Mouse (Mus musculus): ENCODE results near the gene Mid1. TPM values are rescaled to one million over a fixed set of nuclear protein-coding genes. Genes with fewer than 3 reads are reported as not detected.
A peak's percentile ranks its signal among the peaks of the same experiment; 100 is the strongest.

Gene Mid1
- total and polyA plus RNA-seq, 2 experiments from 2014 or later: 3.8 to 8.5 TPM

DNA sequence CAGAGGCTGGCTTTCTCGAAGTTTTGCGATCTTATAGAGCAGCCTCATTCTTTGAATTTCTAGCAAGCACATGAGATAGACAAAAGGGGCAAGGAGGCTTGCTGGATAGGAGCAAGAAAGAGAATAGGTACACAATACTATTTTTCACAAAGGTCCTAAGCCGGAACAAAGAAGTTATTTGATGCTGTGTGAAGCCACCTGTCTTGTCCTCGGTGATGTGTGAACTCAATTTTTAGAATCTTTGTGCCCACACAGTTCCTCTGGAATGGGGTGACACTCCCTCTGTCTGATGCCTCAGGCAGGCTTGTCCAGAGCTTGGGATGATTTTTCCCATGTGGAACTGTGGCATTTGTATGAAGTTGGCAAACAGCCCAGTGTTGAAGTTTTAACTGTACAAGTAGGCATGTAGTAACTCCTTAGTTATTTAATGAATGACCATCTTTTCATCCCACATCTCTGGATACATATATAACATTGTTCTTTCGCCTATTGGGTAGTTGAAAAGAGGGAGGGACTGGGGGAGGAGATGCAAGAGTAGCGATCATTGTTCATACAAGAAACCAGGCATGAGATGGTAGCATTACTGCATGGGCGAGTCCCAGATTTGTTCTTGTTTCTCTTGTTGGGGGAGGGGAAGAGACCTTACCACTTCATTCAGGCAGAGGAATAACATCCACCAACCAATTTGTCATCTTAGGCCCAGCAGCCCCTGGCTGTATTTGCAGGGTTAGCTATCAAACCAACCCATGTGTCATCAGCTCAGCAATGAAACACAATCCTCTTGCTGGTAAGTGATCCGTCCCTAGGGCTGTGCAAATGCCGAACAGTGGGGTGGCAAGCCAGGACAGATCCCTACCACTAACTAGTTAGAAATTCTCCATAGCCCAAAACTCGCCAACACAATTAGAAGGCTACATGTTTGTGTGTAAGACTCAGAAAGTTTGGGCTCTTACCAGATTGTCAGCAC lies 196.5 kb downstream of the Mid1 start:
- no peak for TF ChIP-seq CTCF (IDR thresholded peaks at IDR 0.05; ENCODE audit: low read depth)
- H3K9ac ChIP-seq (replicated peaks; ENCODE audit: low read length): no peak overlapping the region
- no peak overlapping the region for H3K27ac ChIP-seq
- no peaks in the 10 kb centered on the region for H3K4me1 ChIP-seq (ENCODE audit: insufficient read depth, low read length)
- no peaks in the 10 kb centered on the region for H3K36me3 ChIP-seq (ENCODE audit: insufficient read depth, low read length)
- WGBS: 47% methylated on average over 10 of the region's 10 CpGs
- H3K4me3 ChIP-seq (ENCODE audit: low read length): peak overlapping the region; percentile 48
- peak overlapping the region; percentile 68 for H3K4me2 ChIP-seq (ENCODE audit: low read depth, low read length)
- DNase-seq (ENCODE audit: low spot score): no peak
- H3K9me3 ChIP-seq (ENCODE audit: low read length): no peaks in the 10 kb centered on the region
- ATAC-seq: no peak
- no peaks in the 10 kb centered on the region; the same call in 1 of the 2 replicates for H3K27me3 ChIP-seq (ENCODE audit: insufficient read depth, low read length)

DNA sequence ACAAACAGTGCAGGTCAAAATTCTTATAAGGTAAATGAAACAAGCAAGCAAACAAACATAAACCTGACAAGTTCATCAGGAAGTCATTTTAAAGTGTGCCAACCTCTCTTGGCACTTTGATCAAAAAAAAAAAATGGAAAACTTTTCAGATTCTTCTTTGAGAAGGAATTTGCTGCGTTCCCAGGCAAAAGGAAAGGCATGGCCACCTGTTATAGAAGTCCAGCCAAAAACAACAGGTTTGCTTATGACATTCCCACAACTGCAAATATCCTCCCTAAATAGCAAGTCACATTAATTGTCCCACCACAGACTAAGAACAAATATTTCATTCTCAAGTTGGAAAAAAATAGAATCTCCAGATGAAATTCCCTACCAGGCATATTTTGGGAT lies 197.2 kb downstream of the Mid1 start:
- Histone ChIP-seq H3K4me1 (ENCODE audit: insufficient read depth, low read length) (no peaks in the 10 kb centered on the region), H3K27ac (no peak overlapping the region), H3K9me3 (ENCODE audit: low read length) (no peaks in the 10 kb centered on the region), H3K4me2 (ENCODE audit: low read depth, low read length) (no peak overlapping the region), H3K4me3 (ENCODE audit: low read length) (no peak overlapping the region), H3K9ac (replicated peaks; ENCODE audit: low read length) (no peak overlapping the region), H3K27me3 (ENCODE audit: insufficient read depth, low read length) (no peaks in the 10 kb centered on the region; the same call in 1 of the 2 replicates), H3K36me3 (ENCODE audit: insufficient read depth, low read length) (no peaks in the 10 kb centered on the region)
- TF ChIP-seq CTCF (IDR thresholded peaks at IDR 0.05; ENCODE audit: low read depth): no peak
- ATAC-seq: no peak
- DNase-seq (ENCODE audit: low spot score): no peak
- WGBS: 57% methylated on average over 1 of the region's 1 CpGs

DNA sequence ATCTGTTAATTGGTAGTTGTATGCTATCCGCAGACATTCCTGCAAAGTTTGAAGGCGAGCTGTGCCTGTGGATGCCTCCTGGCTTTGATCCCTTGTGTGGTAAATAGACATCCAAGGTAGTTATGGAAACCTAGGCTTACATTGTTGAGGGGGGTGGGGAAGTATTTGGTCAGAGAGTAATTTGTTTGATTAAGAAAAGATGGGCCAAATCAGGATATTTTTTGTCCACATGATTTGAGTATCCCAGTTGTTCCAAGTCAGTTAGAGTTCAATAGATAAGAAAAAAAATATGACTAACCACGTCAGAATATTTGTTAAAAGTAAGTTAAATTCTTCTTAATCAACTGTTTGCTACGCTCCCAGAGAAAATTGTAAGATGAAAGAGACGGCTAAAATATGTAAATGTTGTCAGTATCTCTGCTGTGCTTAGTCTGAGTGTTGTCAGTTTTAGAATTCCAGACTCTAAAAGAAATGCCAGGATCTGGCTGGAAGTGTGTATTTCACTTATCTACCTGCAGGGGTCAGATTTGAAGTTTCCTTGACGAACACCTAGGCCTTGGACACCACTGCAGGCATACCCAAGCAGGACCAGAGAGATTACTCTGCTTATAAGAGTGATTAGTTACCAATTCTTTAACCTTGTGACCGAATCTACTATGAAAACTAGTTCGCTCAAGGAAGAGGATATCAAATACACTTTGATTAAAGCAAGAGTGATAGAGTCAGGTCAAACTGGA lies 198.7 kb downstream of the Mid1 start:
- Histone ChIP-seq H3K4me3 (ENCODE audit: low read length) (no peak overlapping the region), H3K9ac (replicated peaks; ENCODE audit: low read length) (no peak overlapping the region), H3K36me3 (ENCODE audit: insufficient read depth, low read length) (no peaks in the 10 kb centered on the region), H3K4me1 (ENCODE audit: insufficient read depth, low read length) (no peaks in the 10 kb centered on the region), H3K4me2 (ENCODE audit: low read depth, low read length) (no peak overlapping the region), H3K27me3 (ENCODE audit: insufficient read depth, low read length) (no peaks in the 10 kb centered on the region; the same call in 1 of the 2 replicates), H3K9me3 (ENCODE audit: low read length) (no peaks in the 10 kb centered on the region), H3K27ac (no peak overlapping the region)
- peak; percentile 42 for TF ChIP-seq CTCF (IDR thresholded peaks at IDR 0.05; ENCODE audit: low read depth)
- DNase-seq (ENCODE audit: low spot score): peak; percentile 48
- 55% methylated on average over 8 of the region's 8 CpGs for WGBS
- no peak for ATAC-seq

DNA sequence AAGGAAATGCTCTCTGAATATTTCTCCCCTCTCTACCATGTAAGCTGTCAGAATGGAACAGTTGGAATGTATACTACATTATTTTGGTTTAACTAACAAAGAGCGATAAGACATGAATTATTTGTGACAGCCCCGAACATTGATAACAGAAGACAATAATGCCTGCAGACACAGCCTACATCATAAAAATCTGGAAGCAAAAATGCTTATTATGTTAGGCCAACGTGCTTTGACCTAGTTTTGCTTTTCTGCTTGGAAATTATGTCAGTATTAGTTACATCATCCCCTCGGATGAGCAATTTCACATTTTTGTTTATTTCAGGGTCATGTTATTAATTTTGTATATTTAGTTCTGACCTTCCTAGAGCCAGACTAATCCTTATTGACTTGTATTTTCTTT lies 205.5 kb downstream of the Mid1 start:
- Histone ChIP-seq H3K27me3 (ENCODE audit: insufficient read depth, low read length) (no peaks in the 10 kb centered on the region; the same call in 1 of the 2 replicates), H3K4me3 (ENCODE audit: low read length) (no peak overlapping the region), H3K4me1 (ENCODE audit: insufficient read depth, low read length) (no peaks in the 10 kb centered on the region), H3K9ac (replicated peaks; ENCODE audit: low read length) (no peak overlapping the region), H3K27ac (no peak overlapping the region), H3K36me3 (ENCODE audit: insufficient read depth, low read length) (no peaks in the 10 kb centered on the region), H3K9me3 (ENCODE audit: low read length) (no peaks in the 10 kb centered on the region), H3K4me2 (ENCODE audit: low read depth, low read length) (no peak overlapping the region)
- WGBS: 65% methylated on average over 4 of the region's 4 CpGs
- DNase-seq (ENCODE audit: low spot score) (no peak), ATAC-seq (no peak)
- TF ChIP-seq CTCF (IDR thresholded peaks at IDR 0.05; ENCODE audit: low read depth): no peak

DNA sequence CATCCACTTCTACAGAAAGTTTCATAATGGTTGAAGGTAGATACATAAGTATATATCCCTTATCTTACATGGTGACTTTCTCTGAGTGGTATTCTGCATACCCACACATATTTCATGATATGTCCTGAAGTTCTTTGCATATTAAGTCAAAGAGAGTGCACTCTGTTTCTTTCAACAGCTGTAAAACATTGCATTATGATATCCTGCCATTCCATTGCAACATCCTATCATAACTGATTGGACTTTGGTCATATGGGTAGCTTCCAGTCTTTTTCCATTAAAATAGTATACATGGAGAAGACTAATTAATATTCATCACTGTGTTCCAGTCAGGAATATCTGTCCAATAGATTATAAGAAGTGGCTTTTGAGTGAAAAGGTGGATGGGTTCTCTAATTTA lies 207.1 kb downstream of the Mid1 start:
- H3K27ac ChIP-seq: no peak overlapping the region
- no peak overlapping the region for H3K4me3 ChIP-seq (ENCODE audit: low read length)
- H3K36me3 ChIP-seq (ENCODE audit: insufficient read depth, low read length): no peaks in the 10 kb centered on the region
- H3K4me1 ChIP-seq (ENCODE audit: insufficient read depth, low read length): no peaks in the 10 kb centered on the region
- H3K27me3 ChIP-seq (ENCODE audit: insufficient read depth, low read length): no peaks in the 10 kb centered on the region; the same call in 1 of the 2 replicates
- no peak for TF ChIP-seq CTCF (IDR thresholded peaks at IDR 0.05; ENCODE audit: low read depth)
- H3K4me2 ChIP-seq (ENCODE audit: low read depth, low read length): no peak overlapping the region
- DNase-seq (ENCODE audit: low spot score) (no peak), ATAC-seq (no peak)
- no peaks in the 10 kb centered on the region for H3K9me3 ChIP-seq (ENCODE audit: low read length)
- no peak overlapping the region for H3K9ac ChIP-seq (replicated peaks; ENCODE audit: low read length)

DNA sequence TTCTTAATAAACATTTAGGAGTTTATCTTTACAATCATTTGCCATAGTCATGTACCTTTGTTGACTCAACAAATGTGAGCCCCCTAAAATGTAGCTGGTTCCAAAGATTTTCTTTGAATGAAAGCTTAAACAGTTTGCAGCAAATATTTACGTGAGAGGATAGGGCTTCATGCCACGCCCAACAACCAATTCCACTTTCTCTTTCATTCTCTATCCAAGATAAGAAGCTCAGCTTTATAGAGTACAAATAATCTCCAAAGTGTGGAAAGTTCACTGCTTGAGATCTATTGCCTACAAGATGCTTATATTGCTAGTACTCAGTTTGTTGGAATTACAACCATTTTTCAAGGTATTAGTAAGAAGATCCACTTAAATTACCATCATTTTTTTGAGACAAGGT lies 207.6 kb downstream of the Mid1 start:
- no peaks in the 10 kb centered on the region; the same call in 1 of the 2 replicates for H3K27me3 ChIP-seq (ENCODE audit: insufficient read depth, low read length)
- H3K27ac ChIP-seq: no peak overlapping the region
- 84% methylated on average over 2 of the region's 2 CpGs for WGBS
- no peaks in the 10 kb centered on the region for H3K36me3 ChIP-seq (ENCODE audit: insufficient read depth, low read length)
- H3K9ac ChIP-seq (replicated peaks; ENCODE audit: low read length): no peak overlapping the region
- no peak overlapping the region for H3K4me2 ChIP-seq (ENCODE audit: low read depth, low read length)
- no peak for TF ChIP-seq CTCF (IDR thresholded peaks at IDR 0.05; ENCODE audit: low read depth)
- H3K4me1 ChIP-seq (ENCODE audit: insufficient read depth, low read length): no peaks in the 10 kb centered on the region
- no peak for DNase-seq (ENCODE audit: low spot score)
- H3K4me3 ChIP-seq (ENCODE audit: low read length): no peak overlapping the region
- no peaks in the 10 kb centered on the region for H3K9me3 ChIP-seq (ENCODE audit: low read length)
- no peak for ATAC-seq
